Mouse (Mus musculus): Measurements from ENCODE around the gene Dchs2.

GRCm38 (mm10) chr3:83097586-83097985 lies 30.2 kb upstream of the Dchs2 start:
- TF ChIP-seq RCOR1 (conservative IDR thresholded peaks at IDR 0.05; ENCODE audit: low read depth, low read length), result no peak
- no peak for TF ChIP-seq EP300 (IDR thresholded peaks at IDR 0.05; ENCODE audit: low read length)
- no peak for TF ChIP-seq BHLHE40 (IDR thresholded peaks at IDR 0.05; ENCODE audit: low read depth, low read length)
- no peak for TF ChIP-seq POLR2A (IDR thresholded peaks at IDR 0.05; ENCODE audit: low read depth, low read length)

Data from CH12.LX (cell line).